Mouse (Mus musculus): ENCODE measurements around the gene Chd4. TPM values are rescaled to one million over a fixed set of nuclear protein-coding genes. Genes with fewer than 3 reads are reported as not detected.
"Not testable (repeated sequence)": the region's sequence is repeated elsewhere in the genome, so short reads cannot be mapped to it uniquely, and the experiment has no call there.

Gene Chd4
- polyA plus RNA-seq, 1 experiment: 133 TPM

DNA sequence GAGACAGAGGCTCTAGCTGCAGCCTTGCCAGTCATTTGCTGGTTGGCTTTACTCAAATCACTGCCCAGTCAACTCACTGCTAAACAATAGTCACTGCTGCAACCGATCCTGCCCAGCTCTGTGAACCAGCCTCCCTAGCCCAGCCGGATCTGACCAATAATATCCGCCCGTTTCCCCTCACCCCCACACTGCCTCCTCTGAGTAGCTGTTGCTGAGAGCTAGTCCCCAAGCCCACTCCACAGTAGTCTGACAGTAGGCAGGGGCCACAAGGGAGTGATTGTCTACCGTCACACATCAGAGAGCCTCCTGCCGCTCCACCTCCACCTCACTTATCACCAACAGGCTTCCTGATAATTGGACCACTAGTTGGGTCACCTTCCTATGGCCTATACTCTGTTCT is 34.3 kb upstream of the Chd4 start:
- no peaks in the 10 kb centered on the region for H3K79me2 ChIP-seq (ENCODE audit: control insufficient read depth, insufficient read depth)
- H3K27me3 ChIP-seq (ENCODE audit: control insufficient read depth, insufficient read depth, insufficient read length): peaks cover 33% of the 10 kb centered on the region
- no peak overlapping the region for H3K4me2 ChIP-seq (ENCODE audit: low read depth)
- H3ac ChIP-seq (ENCODE audit: control insufficient read depth, insufficient read length): no peak overlapping the region
- TF ChIP-seq USF1 (IDR thresholded peaks at IDR 0.05; ENCODE audit: low read depth): no peak
- TF ChIP-seq E2F4 (IDR thresholded peaks at IDR 0.05; ENCODE audit: insufficient read depth): no peak
- H3K36me3 ChIP-seq (ENCODE audit: control insufficient read depth, insufficient read depth): no peaks in the 10 kb centered on the region
- no peak overlapping the region for H3K4me3 ChIP-seq

DNA sequence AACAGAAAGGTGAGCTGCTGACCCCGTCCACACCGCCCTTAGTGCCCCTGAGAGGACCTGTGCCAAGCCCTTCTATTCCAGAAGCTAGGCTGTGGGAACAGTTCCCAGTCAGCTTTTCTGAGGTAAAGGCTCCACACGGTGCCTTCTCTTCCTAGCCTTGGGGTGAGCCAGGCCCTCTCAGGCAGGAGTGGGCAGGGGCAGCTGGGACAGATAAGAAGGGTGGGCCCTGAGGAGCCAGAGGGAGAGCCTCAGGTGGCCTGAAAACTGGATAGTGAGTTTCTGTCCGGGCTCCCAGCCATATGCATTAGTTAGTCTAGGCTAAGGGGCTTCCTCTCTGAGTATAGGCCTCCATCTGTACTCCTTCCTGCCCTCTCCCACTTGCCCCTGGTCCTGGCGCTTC is 33.3 kb upstream of the Chd4 start:
- no peak overlapping the region for H3K4me2 ChIP-seq (ENCODE audit: low read depth)
- peaks cover 39% of the 10 kb centered on the region for H3K27me3 ChIP-seq (ENCODE audit: control insufficient read depth, insufficient read depth, insufficient read length)
- TF ChIP-seq TCF3 (IDR thresholded peaks at IDR 0.05; ENCODE audit: insufficient read length, low read depth) (no peak), MAX (IDR thresholded peaks at IDR 0.05; ENCODE audit: low read depth) (no peak), E2F4 (IDR thresholded peaks at IDR 0.05; ENCODE audit: insufficient read depth) (no peak), REST (IDR thresholded peaks at IDR 0.05; ENCODE audit: insufficient read depth, insufficient read length) (no peak), USF1 (IDR thresholded peaks at IDR 0.05; ENCODE audit: low read depth) (no peak), POLR2AphosphoS2 (IDR thresholded peaks at IDR 0.05; ENCODE audit: insufficient read length, low read depth) (no peak), POLR2A (IDR thresholded peaks at IDR 0.05; ENCODE audit: insufficient read length, low read depth) (no peak), CEBPB (IDR thresholded peaks at IDR 0.05; ENCODE audit: insufficient read depth, poor library complexity, severe bottlenecking) (no peak)
- H3K4me3 ChIP-seq: no peak overlapping the region
- no peaks in the 10 kb centered on the region for H3K79me2 ChIP-seq (ENCODE audit: control insufficient read depth, insufficient read depth)
- H3K36me3 ChIP-seq (ENCODE audit: control insufficient read depth, insufficient read depth): no peaks in the 10 kb centered on the region
- no peak overlapping the region for H3ac ChIP-seq (ENCODE audit: control insufficient read depth, insufficient read length)

DNA sequence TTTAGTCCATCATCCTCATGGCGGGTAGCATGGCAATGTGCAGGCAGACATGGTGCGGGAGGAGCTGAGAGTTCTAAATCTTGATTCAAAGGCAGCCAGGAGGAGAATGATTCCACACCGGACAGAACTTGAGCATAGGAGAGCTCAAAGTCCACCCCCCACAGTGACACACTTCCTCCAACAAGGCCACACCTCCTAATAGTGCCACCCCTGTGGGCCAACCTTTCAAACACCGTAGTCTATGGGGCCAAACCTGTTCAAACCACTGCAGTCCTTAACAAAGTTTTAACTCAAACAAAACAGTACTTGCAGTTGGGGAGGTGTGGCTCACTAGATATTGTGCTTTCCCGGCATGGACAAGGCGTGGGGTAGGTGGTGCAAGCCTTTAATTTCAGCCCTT is 31.9 kb upstream of the Chd4 start:
- no peak overlapping the region for H3K4me2 ChIP-seq (ENCODE audit: low read depth)
- H3K36me3 ChIP-seq (ENCODE audit: control insufficient read depth, insufficient read depth): no peaks in the 10 kb centered on the region
- H3K4me3 ChIP-seq: no peak overlapping the region
- TF ChIP-seq MAX (IDR thresholded peaks at IDR 0.05; ENCODE audit: low read depth) (no peak), USF1 (IDR thresholded peaks at IDR 0.05; ENCODE audit: low read depth) (no peak), POLR2A (IDR thresholded peaks at IDR 0.05; ENCODE audit: insufficient read length, low read depth) (no peak), SRF (IDR thresholded peaks at IDR 0.05; ENCODE audit: control insufficient read depth, insufficient read length, low read depth) (no peak), MYOG (IDR thresholded peaks at IDR 0.05; ENCODE audit: control insufficient read depth in 1 of 3, insufficient read depth in 1 of 3, insufficient read length in 2 of 3, low read depth in 2 of 3) (no peak), TCF3 (IDR thresholded peaks at IDR 0.05; ENCODE audit: insufficient read length, low read depth) (no peak), POLR2AphosphoS2 (IDR thresholded peaks at IDR 0.05; ENCODE audit: insufficient read length, low read depth) (no peak), TCF12 (IDR thresholded peaks at IDR 0.05; ENCODE audit: insufficient read depth, poor library complexity, severe bottlenecking) (no peak), REST (IDR thresholded peaks at IDR 0.05; ENCODE audit: insufficient read depth, insufficient read length) (no peak), E2F4 (IDR thresholded peaks at IDR 0.05; ENCODE audit: insufficient read depth) (no peak), CEBPB (IDR thresholded peaks at IDR 0.05; ENCODE audit: insufficient read depth, poor library complexity, severe bottlenecking) (no peak), MYOD1 (IDR thresholded peaks at IDR 0.05; ENCODE audit: control insufficient read depth in 1 of 3, insufficient read length in 2 of 3, low read depth in 2 of 3) (no peak)
- H3K27me3 ChIP-seq (ENCODE audit: control insufficient read depth, insufficient read depth, insufficient read length): peaks cover 46% of the 10 kb centered on the region
- H3ac ChIP-seq (ENCODE audit: control insufficient read depth, insufficient read length): no peak overlapping the region
- H3K79me2 ChIP-seq (ENCODE audit: control insufficient read depth, insufficient read depth): no peaks in the 10 kb centered on the region

DNA sequence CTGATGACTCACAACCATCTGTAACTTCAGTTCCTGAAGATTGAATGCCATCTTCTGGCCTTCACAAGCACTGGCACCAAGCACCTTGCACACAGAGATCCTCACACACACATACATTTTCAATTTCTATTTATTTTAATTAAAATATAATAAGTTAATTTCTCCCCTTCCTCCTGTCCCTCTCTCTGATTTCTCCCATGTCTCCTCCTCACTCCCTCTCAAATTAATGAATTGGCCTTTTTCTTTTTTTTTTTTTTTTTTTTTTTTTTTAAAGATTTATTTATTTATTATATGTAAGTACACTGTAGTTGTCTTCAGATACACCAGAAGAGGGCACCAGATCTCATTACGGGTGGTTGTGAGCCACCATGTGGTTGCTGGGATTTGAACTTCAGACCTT is 30.6 kb upstream of the Chd4 start:
- not testable (repeated sequence) for H3K4me2 ChIP-seq (ENCODE audit: low read depth); H3K79me2 ChIP-seq (ENCODE audit: control insufficient read depth, insufficient read depth); H3K4me3 ChIP-seq; H3K36me3 ChIP-seq (ENCODE audit: control insufficient read depth, insufficient read depth); H3ac ChIP-seq (ENCODE audit: control insufficient read depth, insufficient read length)
- peaks cover 55% of the 10 kb centered on the region for H3K27me3 ChIP-seq (ENCODE audit: control insufficient read depth, insufficient read depth, insufficient read length)

DNA sequence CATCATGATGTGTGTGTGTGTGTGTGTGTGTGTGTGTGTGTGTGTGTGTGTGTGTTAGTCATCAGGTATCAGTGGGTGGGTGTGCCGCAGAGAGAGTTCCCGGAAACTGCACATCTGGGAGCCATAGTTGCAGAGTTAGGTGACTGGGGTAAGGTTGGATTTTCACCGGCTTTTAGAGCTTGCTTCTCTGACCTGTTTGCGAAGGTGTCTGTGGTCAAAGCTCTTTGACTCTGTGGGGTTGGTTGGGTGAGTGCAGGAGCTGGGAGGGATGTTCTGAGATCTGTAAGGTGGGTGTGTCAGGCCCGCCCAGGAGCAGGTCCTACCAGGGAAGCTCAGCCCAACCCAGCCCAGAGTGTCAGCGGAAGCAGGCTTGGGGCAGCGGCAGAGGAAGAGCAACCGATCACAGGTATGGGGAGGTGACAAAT is 28.2 kb upstream of the Chd4 start, which contains the start of gene Lpar5:
TSS of gene Lpar5 (plus strand) at position 350 of the 425 bp plus-strand sequence.
- H3K79me2 ChIP-seq (ENCODE audit: control insufficient read depth, insufficient read depth): no peaks in the 10 kb centered on the region
- TF ChIP-seq TCF3 (IDR thresholded peaks at IDR 0.05; ENCODE audit: insufficient read length, low read depth) (no peak), TCF12 (IDR thresholded peaks at IDR 0.05; ENCODE audit: insufficient read depth, poor library complexity, severe bottlenecking) (no peak)
- no peak within 1 kb of the TSS for H3ac ChIP-seq (ENCODE audit: control insufficient read depth, insufficient read length)
- no peaks in the 10 kb centered on the region for H3K36me3 ChIP-seq (ENCODE audit: control insufficient read depth, insufficient read depth)
- no peak within 1 kb of the TSS for H3K4me3 ChIP-seq
- H3K4me2 ChIP-seq (ENCODE audit: low read depth): no peak within 1 kb of the TSS
- H3K27me3 ChIP-seq (ENCODE audit: control insufficient read depth, insufficient read depth, insufficient read length): peaks cover 34% of the 10 kb centered on the region

DNA sequence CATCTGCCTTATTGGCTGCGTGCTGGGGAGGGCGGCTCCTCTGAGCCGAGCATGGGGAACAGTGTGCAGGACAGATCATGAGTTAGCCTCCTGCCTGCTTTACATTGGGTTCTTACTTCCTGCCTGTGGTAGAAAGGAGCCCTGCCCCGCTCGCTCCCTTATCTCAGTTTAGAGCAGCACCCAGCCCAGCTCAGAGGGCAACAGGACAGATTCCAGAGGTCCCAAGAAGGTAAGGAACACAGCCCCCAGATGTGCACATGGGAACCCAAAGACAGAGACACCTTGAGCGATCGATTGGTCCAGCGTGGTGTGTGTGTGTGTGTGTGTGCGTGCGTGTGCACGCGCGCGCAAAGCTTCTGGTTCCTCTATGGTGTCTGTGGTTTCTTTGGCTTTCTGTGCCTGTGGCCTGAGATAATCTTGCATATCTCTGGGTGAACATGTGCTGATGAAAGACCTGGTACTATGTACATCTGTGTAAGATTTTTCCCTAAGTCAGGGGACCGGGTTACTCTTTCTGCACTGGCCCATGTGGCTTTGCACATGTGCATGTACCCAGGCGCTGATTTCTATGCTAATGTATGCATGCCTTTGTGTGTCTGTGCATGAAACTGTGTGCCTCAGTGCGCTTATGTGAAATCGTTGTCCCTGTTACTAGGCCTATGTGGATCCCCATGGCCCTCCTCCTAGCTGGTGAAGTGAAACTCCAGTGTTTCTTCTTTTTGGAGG is 24.4 kb upstream of the Chd4 start:
- Histone ChIP-seq H3K4me3 (no peak overlapping the region), H3K79me2 (ENCODE audit: control insufficient read depth, insufficient read depth) (no peaks in the 10 kb centered on the region), H3ac (ENCODE audit: control insufficient read depth, insufficient read length) (no peak overlapping the region), H3K36me3 (ENCODE audit: control insufficient read depth, insufficient read depth) (no peaks in the 10 kb centered on the region), H3K27me3 (ENCODE audit: control insufficient read depth, insufficient read depth, insufficient read length) (peaks cover 54% of the 10 kb centered on the region), H3K4me2 (ENCODE audit: low read depth) (no peak overlapping the region)
- TF ChIP-seq USF1 (IDR thresholded peaks at IDR 0.05; ENCODE audit: low read depth): no peak
- no peak for TF ChIP-seq POLR2A (IDR thresholded peaks at IDR 0.05; ENCODE audit: insufficient read length, low read depth)
- no peak for TF ChIP-seq POLR2AphosphoS2 (IDR thresholded peaks at IDR 0.05; ENCODE audit: insufficient read length, low read depth)
